Mouse (Mus musculus) CH12.LX (cell line): ENCODE data around the gene Tmem178b. TPM values are rescaled to one million over a fixed set of nuclear protein-coding genes. Genes with fewer than 3 reads are reported as not detected.

Source experiments
- DNase-seq: peaks from one replicate; pipeline ENCODE4 v3.0.0-alpha.2; 2013; ENCODE audit errors: extremely low read depth
- H3K27ac ChIP-seq: 2 replicates; pipeline ENCODE4 v1.5.1; 2012; ENCODE audit warnings: low read depth, mild to moderate bottlenecking, control low read depth, moderate library complexity; ENCODE audit not compliant: insufficient read depth
- H3K27me3 ChIP-seq: replicated peaks from 2 replicates; pipeline ENCODE3; 2012; ENCODE audit warnings: inconsistent platforms
- H3K36me3 ChIP-seq, 2 experiments: replicated peaks in 1 of 2; 2 replicates each; pipeline versions ENCODE3 to v1.6.1; 2012; ENCODE audit warnings: inconsistent platforms in 1 of 2, low read length in 1 of 2, mild to moderate bottlenecking in 1 of 2, mixed read lengths in 1 of 2, moderate library complexity in 1 of 2; ENCODE audit not compliant: control insufficient read depth in 1 of 2, insufficient read depth in 1 of 2
- H3K4me1 ChIP-seq, 2 experiments: 2 replicates each; pipeline ENCODE4 v1.6.1; 2012; ENCODE audit warnings: inconsistent platforms in 1 of 2, moderate library complexity in 1 of 2; ENCODE audit not compliant: insufficient read depth in 2 of 2, control insufficient read depth in 1 of 2
- H3K4me2 ChIP-seq: 2 replicates; pipeline ENCODE4 v1.6.1; 2012; ENCODE audit warnings: low read depth, mild to moderate bottlenecking, control low read depth; ENCODE audit not compliant: poor library complexity, insufficient read depth, severe bottlenecking
- H3K4me3 ChIP-seq, 3 experiments: fragments of 150-350 bp in 1 of 3; sonication (generic) in 1 of 3; replicated peaks in 1 of 3; 2 replicates each; pipeline versions ENCODE3 to v1.5.1; 2011 to 2012; ENCODE audit warnings: low read depth in 2 of 3, low read length in 2 of 3, mild to moderate bottlenecking in 2 of 3, moderate library complexity in 2 of 3, control low read depth in 1 of 3, improper control_type of control experiment in 1 of 3, inconsistent platforms in 1 of 3, mixed read lengths in 1 of 3; ENCODE audit not compliant: poor library complexity in 1 of 3
- H3K79me2 ChIP-seq: replicated peaks from 2 replicates; pipeline ENCODE4 v1.6.1; 2012; ENCODE audit warnings: mild to moderate bottlenecking, moderate library complexity; ENCODE audit not compliant: control insufficient read depth, poor library complexity, insufficient read depth, severe bottlenecking; ENCODE audit errors: extremely low read depth
- H3K9ac ChIP-seq: 2 replicates; pipeline ENCODE4 v1.6.1; 2012; ENCODE audit warnings: low read depth, mild to moderate bottlenecking, control low read depth, moderate library complexity; ENCODE audit not compliant: insufficient read depth
- H3K9me3 ChIP-seq: replicated peaks from 2 replicates; pipeline ENCODE3; 2012; ENCODE audit warnings: low read length, inconsistent platforms, mixed read lengths
- CTCF ChIP-seq, 2 experiments: IDR thresholded peaks in 1 of 2; conservative IDR thresholded peaks in 1 of 2; 2 replicates each; pipeline ENCODE4 v1.5.1; 2011 to 2012; ENCODE audit warnings: low read depth in 2 of 2, low read length in 2 of 2, improper control_type of control experiment in 1 of 2, inconsistent platforms in 1 of 2, mild to moderate bottlenecking in 1 of 2, moderate library complexity in 1 of 2
- E2F4 ChIP-seq: IDR thresholded peaks from 2 replicates; pipeline ENCODE4 v1.6.1; 2011; ENCODE audit warnings: low read depth, low read length, improper control_type of control experiment; ENCODE audit not compliant: insufficient replicate concordance
- EP300 ChIP-seq: IDR thresholded peaks from 2 replicates; pipeline ENCODE4 v1.6.1; 2011; ENCODE audit warnings: low read length, improper control_type of control experiment
- GABPA ChIP-seq: IDR thresholded peaks from 2 replicates; pipeline ENCODE4 v1.6.1; 2012; ENCODE audit warnings: low read depth, low read length, improper control_type of control experiment, inconsistent platforms; ENCODE audit not compliant: insufficient replicate concordance
- HCFC1 ChIP-seq: IDR thresholded peaks from 2 replicates; pipeline ENCODE4 v1.6.1; 2012; ENCODE audit warnings: low read depth, mild to moderate bottlenecking, inconsistent platforms, low read length, improper control_type of control experiment
- IRF4 ChIP-seq: IDR thresholded peaks from 2 replicates; pipeline ENCODE4 v1.6.1; 2014; ENCODE audit warnings: low read depth, mild to moderate bottlenecking, inconsistent platforms, low read length, improper control_type of control experiment
- JUN ChIP-seq: IDR thresholded peaks from 2 replicates; pipeline ENCODE4 v1.6.1; 2011; ENCODE audit warnings: low read depth, mild to moderate bottlenecking, low read length, improper control_type of control experiment, moderate library complexity; ENCODE audit not compliant: insufficient read depth
- JUND ChIP-seq: conservative IDR thresholded peaks from 2 replicates; pipeline ENCODE4 v1.6.1; 2011; ENCODE audit warnings: low read depth, low read length, improper control_type of control experiment
- MAX ChIP-seq: IDR thresholded peaks from 2 replicates; pipeline ENCODE4 v1.6.1; 2011; ENCODE audit warnings: low read length, improper control_type of control experiment
- MAZ ChIP-seq: IDR thresholded peaks from 2 replicates; pipeline ENCODE4 v1.6.1; 2012; ENCODE audit warnings: low read depth, mild to moderate bottlenecking, inconsistent platforms, low read length, improper control_type of control experiment, moderate library complexity
- MEF2A ChIP-seq: IDR thresholded peaks from 2 replicates; pipeline ENCODE4 v1.6.1; 2014; ENCODE audit warnings: low read depth, mild to moderate bottlenecking, inconsistent platforms, low read length, improper control_type of control experiment, borderline replicate concordance
- MYC ChIP-seq: IDR thresholded peaks from 2 replicates; pipeline ENCODE4 v1.6.1; 2011; ENCODE audit warnings: low read depth, mild to moderate bottlenecking, improper control_type of control experiment, low read length
- NRF1 ChIP-seq: IDR thresholded peaks from 2 replicates; pipeline ENCODE4 v1.6.1; 2014; ENCODE audit warnings: low read depth, mild to moderate bottlenecking, inconsistent platforms, low read length, improper control_type of control experiment, moderate library complexity
- PAX5 ChIP-seq: IDR thresholded peaks from 2 replicates; pipeline ENCODE4 v1.6.1; 2012; ENCODE audit warnings: low read length, inconsistent platforms, mixed read lengths
- POLR2A ChIP-seq: IDR thresholded peaks from 2 replicates; pipeline ENCODE4 v1.6.1; 2011; ENCODE audit warnings: low read depth, mild to moderate bottlenecking, improper control_type of control experiment, low read length
- RAD21 ChIP-seq: IDR thresholded peaks from 2 replicates; pipeline ENCODE4 v1.6.1; 2011; ENCODE audit warnings: low read depth, mild to moderate bottlenecking, low read length, improper control_type of control experiment, moderate library complexity
- SMC3 ChIP-seq: IDR thresholded peaks from 2 replicates; pipeline ENCODE4 v1.6.1; 2011; ENCODE audit warnings: low read depth, low read length, improper control_type of control experiment
- UBTF ChIP-seq: IDR thresholded peaks from 2 replicates; pipeline ENCODE4 v1.6.1; 2012; ENCODE audit warnings: low read depth, mild to moderate bottlenecking, inconsistent platforms, low read length, improper control_type of control experiment, moderate library complexity
- USF1 ChIP-seq: IDR thresholded peaks from 2 replicates; pipeline ENCODE4 v1.6.1; 2014; ENCODE audit warnings: low read depth, mild to moderate bottlenecking, inconsistent platforms, low read length, improper control_type of control experiment
- ZC3H11A ChIP-seq: IDR thresholded peaks from 2 replicates; pipeline ENCODE4 v1.6.1; 2012; ENCODE audit warnings: low read depth, mild to moderate bottlenecking, inconsistent platforms, low read length, improper control_type of control experiment
- dilution Hi-C: fragments of 300-500 bp; cut with MboI; formaldehyde crosslinking; loops from 2 replicates; pipeline ENCODE4 v1.14.3; 2020; ENCODE audit warnings: low sequenced_read_pairs; ENCODE audit not compliant: extremely low pct_unique_long_range_greater_than_20kb, extremely low pct_ligation_motif_present
- in situ Hi-C: fragments of 300-500 bp; cut with MboI; formaldehyde crosslinking; loops from 3 replicates; pipeline ENCODE4 v1.14.3; 2019; ENCODE audit warnings: low sequenced_read_pairs, low pct_ligation_motif_present, low pct_unique_long_range_greater_than_20kb, mixed read lengths
- polyA plus RNA-seq: library from polyadenylated mRNA; unstranded; fragments of >175 nt; gene quantifications from 2 replicates; pipeline ENCODE4 v1.2.1, GENCODE M21; 2012; ENCODE audit warnings: low read depth; ENCODE audit not compliant: insufficient read length
- total RNA-seq, 2 experiments: library from RNA; depleted of rRNA; stranded (reverse); fragments of 300-350 nt in 1 of 2; fragments of >200 nt in 1 of 2; gene quantifications; 2 replicates each; pipeline ENCODE4 v1.2.3; 2012 to 2014

Gene Tmem178b
- total and polyA plus RNA-seq, 3 experiments, result not detected

GRCm38 (mm10) chr6:39917729-39918128 lies 44.7 kb downstream of the Tmem178b start:
- TF ChIP-seq JUN (no peak), NRF1 (no peak), MAX (no peak), EP300 (no peak), CTCF (conservative IDR thresholded peaks at IDR 0.05 in 1 of 2, IDR thresholded peaks at IDR 0.05 in 1 of 2; ENCODE audit: low read depth in 2 of 2, low read length in 2 of 2) (no peak), MAZ (no peak), JUND (no peak), E2F4 (no peak), HCFC1 (no peak), MYC (no peak), GABPA (no peak), PAX5 (no peak), POLR2A (no peak)
- Histone ChIP-seq H3K9ac (no peak overlapping the region), H3K79me2 (no peaks in the 10 kb centered on the region), H3K36me3 (no peaks in the 10 kb centered on the region), H3K9me3 (no peaks in the 10 kb centered on the region), H3K27ac (no peak overlapping the region), H3K4me3 (no peak overlapping the region), H3K4me2 (no peak overlapping the region), H3K27me3 (no peaks in the 10 kb centered on the region), H3K4me1 (peaks cover 7 to 11% of the 10 kb centered on the region in 2 experiments)
- in situ Hi-C loops, result no loop called here
- no peak for DNase-seq
- dilution Hi-C loops, result no loop called here

- peak; percentile 11 for DNase-seq
- H3K4me3 ChIP-seq, result no peak overlapping the region
- no peaks in the 10 kb centered on the region for H3K27me3 ChIP-seq
- no peaks in the 10 kb centered on the region for H3K79me2 ChIP-seq
- no peak overlapping the region for H3K9ac ChIP-seq
- H3K4me2 ChIP-seq, result no peak overlapping the region
- no peaks in the 10 kb centered on the region for H3K36me3 ChIP-seq
- no peaks in the 10 kb centered on the region for H3K9me3 ChIP-seq
- H3K27ac ChIP-seq, result no peak overlapping the region
- dilution Hi-C loops (no loop called here), in situ Hi-C loops (no loop called here)
- peaks cover 7 to 11% of the 10 kb centered on the region in 2 experiments for H3K4me1 ChIP-seq
- TF ChIP-seq SMC3 (no peak), UBTF (no peak), IRF4 (no peak), CTCF (conservative IDR thresholded peaks at IDR 0.05 in 1 of 2, IDR thresholded peaks at IDR 0.05 in 1 of 2; ENCODE audit: low read depth in 2 of 2, low read length in 2 of 2) (no peak), ZC3H11A (no peak), MAZ (no peak), MEF2A (no peak), USF1 (no peak), RAD21 (no peak), POLR2A (no peak)
Observed at GRCm38 (mm10) chr6:39919011-39919709, 46.1 kb downstream of the Tmem178b start.
